Mouse (Mus musculus) cerebellum, adult 2 months (tissue): ENCODE data around the gene Rpl18a.

Source experiments
- CTCF ChIP-seq: fragments of 200-500 bp; IDR thresholded peaks from 2 replicates; pipeline ENCODE4 v1.5.1; 2011; ENCODE audit warnings: low read depth, mild to moderate bottlenecking, control low read depth, low read length, moderate library complexity, borderline replicate concordance; ENCODE audit not compliant: insufficient read depth
- POLR2A ChIP-seq: fragments of 200-500 bp; IDR thresholded peaks from 2 replicates; pipeline ENCODE4 v1.6.1; 2011; ENCODE audit warnings: low read length, control low read depth, borderline replicate concordance; ENCODE audit not compliant: insufficient read depth

DNA sequence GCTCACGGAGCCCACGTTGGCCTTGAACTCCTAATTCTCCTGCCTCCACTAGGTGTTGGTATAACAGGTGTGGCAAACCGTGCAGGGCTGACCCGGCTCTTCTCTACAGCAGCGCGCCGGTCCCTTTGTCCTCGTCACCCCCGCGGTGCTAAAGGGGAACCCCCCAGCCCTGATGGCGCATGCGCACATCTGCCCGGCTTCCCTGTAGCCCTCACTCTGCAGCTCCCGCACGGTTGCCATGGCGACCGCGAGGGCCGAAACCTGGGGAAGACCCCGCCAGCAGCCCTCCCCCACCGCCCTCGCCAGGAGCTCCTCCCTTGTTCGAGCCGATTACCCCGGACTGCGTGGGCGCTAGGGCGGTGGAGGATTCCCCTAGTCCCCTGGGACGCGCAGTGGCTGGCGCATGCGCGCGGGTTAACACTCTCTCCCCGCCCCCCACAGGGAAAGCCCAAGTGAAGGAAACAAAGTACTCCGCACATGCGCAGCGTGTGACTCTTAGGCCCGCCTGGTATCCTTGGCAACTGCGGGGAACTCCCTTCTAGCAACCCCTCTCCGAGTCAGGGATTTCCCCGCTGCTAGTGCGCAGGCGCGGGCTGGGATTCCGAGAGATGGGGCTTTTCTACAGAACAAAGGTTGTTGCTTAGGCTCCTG lies 31.7 kb downstream of the Rpl18a start:
- TF ChIP-seq CTCF (no peak), POLR2A (peak; percentile 38; the same call in 1 of the 2 replicates)
